Mouse (Mus musculus): Measurements from ENCODE around the gene Map3k21.

The Map3k21 gene

GRCm38 (mm10) chr8:125917013-125917412 is 6.8 kb downstream of the Map3k21 start:
- no peak for DNase-seq (ENCODE audit: low spot score)

- DNase-seq (ENCODE audit: low spot score), result no peak
Measured at GRCm38 (mm10) chr8:125918719-125919118, 8.5 kb downstream of the Map3k21 start.

GRCm38 (mm10) chr8:125919560-125919959 is 9.3 kb downstream of the Map3k21 start:
- DNase-seq (ENCODE audit: low spot score), result no peak

GRCm38 (mm10) chr8:125920281-125920680 is 10.0 kb downstream of the Map3k21 start:
- DNase-seq (ENCODE audit: low spot score), result no peak

GRCm38 (mm10) chr8:125920761-125921160 is 10.5 kb downstream of the Map3k21 start:
- no peak for DNase-seq (ENCODE audit: low spot score)

- no peak for DNase-seq (ENCODE audit: low spot score)
Measured at GRCm38 (mm10) chr8:125922333-125922732, 12.1 kb downstream of the Map3k21 start.

GRCm38 (mm10) chr8:125926636-125927035 is 16.4 kb downstream of the Map3k21 start:
- DNase-seq (ENCODE audit: low spot score), result no peak

- DNase-seq (ENCODE audit: low spot score), result peak; percentile 80
Measured at GRCm38 (mm10) chr8:125930276-125931046, 20.2 kb downstream of the Map3k21 start.

GRCm38 (mm10) chr8:125931822-125932221 is 21.6 kb downstream of the Map3k21 start:
- DNase-seq (ENCODE audit: low spot score), result no peak

- no peak for DNase-seq (ENCODE audit: low spot score)
Measured at GRCm38 (mm10) chr8:125935649-125936048, 25.4 kb downstream of the Map3k21 start.

GRCm38 (mm10) chr8:125944511-125944910 is 34.3 kb downstream of the Map3k21 start:
- DNase-seq (ENCODE audit: low spot score), result no peak

- DNase-seq (ENCODE audit: low spot score), result no peak
Measured at GRCm38 (mm10) chr8:125948696-125949308, 38.6 kb downstream of the Map3k21 start.

GRCm38 (mm10) chr8:125950007-125950940 is 40.0 kb downstream of the Map3k21 start:
- DNase-seq (ENCODE audit: low spot score), result peak; percentile 76

GRCm38 (mm10) chr8:125955671-125956070 is 45.4 kb downstream of the Map3k21 start:
- DNase-seq (ENCODE audit: low spot score), result peak; percentile 18

GRCm38 (mm10) chr8:125956796-125957195 is 46.5 kb downstream of the Map3k21 start:
- no peak for DNase-seq (ENCODE audit: low spot score)

GRCm38 (mm10) chr8:125957226-125957993 is 47.2 kb downstream of the Map3k21 start:
- DNase-seq (ENCODE audit: low spot score), result no peak

GRCm38 (mm10) chr8:125957994-125958368 is 47.7 kb downstream of the Map3k21 start:
- no peak for DNase-seq (ENCODE audit: low spot score)

GRCm38 (mm10) chr8:125959363-125959771 is 49.1 kb downstream of the Map3k21 start:
- DNase-seq (ENCODE audit: low spot score), result no peak

- DNase-seq (ENCODE audit: low spot score), result no peak
Measured at GRCm38 (mm10) chr8:125960037-125960436, 49.8 kb downstream of the Map3k21 start.

GRCm38 (mm10) chr8:125961790-125962189 is 51.5 kb downstream of the Map3k21 start:
- no peak for DNase-seq (ENCODE audit: low spot score)

GRCm38 (mm10) chr8:125963807-125964211 is 53.6 kb downstream of the Map3k21 start:
- no peak for DNase-seq (ENCODE audit: low spot score)

GRCm38 (mm10) chr8:125971336-125971735 is 61.1 kb downstream of the Map3k21 start:
- DNase-seq (ENCODE audit: low spot score), result no peak

All from yolk sac, embryonic 10.5 days (tissue).